Mouse (Mus musculus) kidney, adult 2 months (tissue): ENCODE measurements around the gene Il31ra.

ENCODE experiments used
- CTCF ChIP-seq: fragments of 200-500 bp; conservative IDR thresholded peaks from 2 replicates; pipeline ENCODE4 v1.5.1; 2011; ENCODE audit warnings: low read depth, mild to moderate bottlenecking, control low read depth, low read length, moderate library complexity, mixed read lengths; ENCODE audit not compliant: insufficient read depth, insufficient read length
- POLR2A ChIP-seq: fragments of 200-500 bp; IDR thresholded peaks from one replicate; pipeline ENCODE4 v1.6.1; 2011; ENCODE audit warnings: low read depth, low read length, control low read depth

GRCm38 (mm10) chr13:112511810-112512209, 82.3 kb downstream of the Il31ra start:
- TF ChIP-seq POLR2A (no peak), CTCF (no peak)
